Mouse (Mus musculus) urinary bladder, postnatal 25 days (tissue): ENCODE data around the gene Gjb3.

ENCODE experiments used
- DNase-seq: peaks from one replicate; pipeline ENCODE4 v3.0.0; 2022; ENCODE audit warnings: low spot score

Gene Gjb3

DNA sequence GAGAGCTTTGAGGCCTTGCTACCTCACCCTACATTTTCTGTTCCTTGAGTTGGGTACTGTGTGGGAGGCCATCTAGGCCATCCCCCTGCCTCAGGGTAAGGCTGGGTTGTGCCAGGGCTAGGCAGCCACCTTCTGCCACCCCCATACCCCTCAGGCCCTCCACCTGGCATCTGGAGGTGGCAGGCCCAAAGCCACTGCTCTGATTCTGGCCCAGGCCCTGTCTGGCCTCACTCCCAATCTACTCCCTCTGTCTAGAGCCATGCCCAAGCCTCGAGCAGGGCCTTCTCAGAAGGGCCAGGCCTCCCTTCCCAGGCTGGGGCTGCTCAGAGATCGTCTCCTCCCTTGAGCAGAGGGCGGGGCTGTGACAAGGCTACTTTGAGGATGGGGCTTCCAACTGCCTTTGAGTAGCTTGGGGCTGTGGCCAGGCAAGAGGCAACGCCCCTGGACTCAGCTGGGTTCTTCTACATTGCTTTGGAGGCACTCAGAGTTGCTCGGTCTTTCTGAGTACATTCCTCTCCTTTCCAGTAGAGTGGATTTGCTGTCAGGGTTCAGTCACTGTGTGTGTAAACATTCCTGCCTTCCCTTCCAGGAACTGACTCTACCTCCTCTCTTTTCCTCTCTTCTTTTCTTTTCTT, 4.3 kb upstream of the Gjb3 start:
- no peak for DNase-seq

GRCm38 (mm10) chr4:127331171-127331570, 527 bp upstream of the Gjb3 start:
- DNase-seq = no peak

GRCm38 (mm10) chr4:127329751-127330150, 893 bp downstream of the Gjb3 start:
- peak; percentile 42 for DNase-seq

GRCm38 (mm10) chr4:127329046-127329445, 1.6 kb downstream of the Gjb3 start:
- no peak for DNase-seq

GRCm38 (mm10) chr4:127328378-127328777, 2.3 kb downstream of the Gjb3 start:
- DNase-seq = no peak

DNA sequence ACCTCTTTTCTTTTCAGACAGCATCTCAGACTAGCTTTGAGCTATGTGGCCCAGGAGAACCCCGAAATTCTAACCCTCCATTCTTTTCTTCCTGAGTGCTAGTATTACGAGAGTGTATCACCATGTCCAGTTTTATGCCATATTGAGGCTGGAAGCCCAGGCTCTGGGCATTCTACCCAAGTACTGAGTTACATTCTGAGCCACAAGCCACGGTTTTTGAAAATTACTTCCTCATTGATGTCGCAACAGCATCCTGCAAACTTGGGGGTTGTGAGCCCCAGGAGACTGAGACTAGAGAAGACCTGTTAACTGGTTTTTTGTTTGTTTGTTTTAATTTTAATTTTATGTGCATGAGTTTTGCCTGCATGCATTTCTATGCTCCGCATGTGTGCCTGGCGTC, 2.9 kb downstream of the Gjb3 start:
- no peak for DNase-seq

- no peak for DNase-seq
These were observed 3.4 kb downstream of the Gjb3 start for GRCm38 (mm10) chr4:127327258-127327657.

DNA sequence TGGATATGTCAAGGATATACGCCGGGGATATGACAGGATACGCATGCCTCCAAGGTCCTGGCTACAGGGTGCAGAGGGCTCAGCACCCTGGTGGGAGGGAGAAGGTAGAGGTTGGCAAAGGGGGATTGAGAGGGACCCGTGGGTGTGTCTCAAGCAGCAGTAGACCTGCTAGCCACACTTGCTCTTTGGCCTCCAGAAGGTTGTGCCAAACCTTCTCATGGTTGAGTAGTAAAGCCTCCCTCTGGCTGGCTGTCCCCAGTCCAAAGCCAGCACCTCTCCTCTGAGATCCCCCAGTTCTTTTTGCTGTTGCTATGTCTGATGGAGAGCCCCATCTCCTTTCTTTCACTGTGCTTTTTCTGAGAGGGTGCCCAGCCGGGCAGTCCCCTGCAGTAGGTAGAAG, 5.4 kb downstream of the Gjb3 start:
- DNase-seq = no peak

- peak; percentile 77 for DNase-seq
These were observed 5.9 kb downstream of the Gjb3 start for GRCm38 (mm10) chr4:127324759-127325158.

GRCm38 (mm10) chr4:127324296-127324695, 6.3 kb downstream of the Gjb3 start:
- no peak for DNase-seq

DNA sequence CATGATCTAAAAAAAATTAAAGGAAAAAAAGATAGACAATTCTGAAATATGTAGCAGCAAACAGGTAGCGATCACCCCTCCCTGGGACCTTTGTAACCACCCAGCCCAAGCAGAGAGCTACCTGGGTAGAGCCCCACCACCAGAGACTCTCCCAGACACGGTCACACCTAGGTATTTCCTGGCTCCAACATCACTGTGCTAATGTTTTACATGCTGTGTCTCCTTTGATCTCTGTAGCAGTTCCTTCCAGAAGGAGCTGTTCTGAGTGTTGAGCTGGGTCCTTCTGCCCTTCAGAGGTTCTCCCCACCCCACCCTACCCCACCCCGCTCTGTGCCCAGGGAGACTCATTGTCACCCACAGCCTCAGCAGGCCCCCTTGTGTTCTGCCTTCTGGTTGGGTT, 7.0 kb downstream of the Gjb3 start:
- DNase-seq = no peak

DNA sequence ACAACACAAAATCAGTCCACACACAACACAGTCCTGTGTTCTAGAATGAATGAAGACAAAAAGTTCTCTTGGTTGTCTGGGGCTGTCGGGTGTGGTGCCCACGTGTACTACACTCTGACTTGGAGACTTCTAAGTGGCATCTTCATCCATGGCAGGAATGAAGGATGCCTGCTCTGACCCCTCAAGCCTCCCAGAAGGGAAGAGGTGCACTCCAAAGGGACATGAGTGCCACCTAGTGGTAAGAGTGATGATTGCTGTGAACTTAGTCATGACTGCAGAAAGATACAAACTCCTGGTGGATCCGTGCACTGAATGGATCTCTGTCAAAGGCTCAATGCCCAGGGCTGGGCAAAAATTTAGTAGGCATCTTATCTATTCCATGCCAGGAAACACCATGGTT, 11.0 kb downstream of the Gjb3 start:
- DNase-seq = peak; percentile 59

DNA sequence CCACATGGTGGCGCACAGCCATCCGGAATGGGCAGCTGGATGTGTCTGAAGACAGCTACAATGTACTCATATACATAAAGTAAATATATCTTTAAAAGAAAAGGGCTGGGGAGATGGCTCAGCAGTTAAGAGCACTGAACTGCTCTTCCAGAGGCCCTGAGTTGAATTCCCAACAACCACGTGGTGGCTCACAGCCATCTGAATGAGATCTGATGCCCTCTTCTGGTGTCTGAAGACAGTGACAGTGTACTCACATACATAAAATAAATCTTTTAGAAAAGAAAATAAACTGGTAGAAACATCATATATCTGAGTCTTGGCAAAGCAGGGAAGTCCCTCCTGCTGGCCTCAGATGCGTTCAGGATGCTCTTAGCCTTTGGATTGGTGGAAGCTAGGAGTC, 13.5 kb downstream of the Gjb3 start:
- DNase-seq = no peak

DNA sequence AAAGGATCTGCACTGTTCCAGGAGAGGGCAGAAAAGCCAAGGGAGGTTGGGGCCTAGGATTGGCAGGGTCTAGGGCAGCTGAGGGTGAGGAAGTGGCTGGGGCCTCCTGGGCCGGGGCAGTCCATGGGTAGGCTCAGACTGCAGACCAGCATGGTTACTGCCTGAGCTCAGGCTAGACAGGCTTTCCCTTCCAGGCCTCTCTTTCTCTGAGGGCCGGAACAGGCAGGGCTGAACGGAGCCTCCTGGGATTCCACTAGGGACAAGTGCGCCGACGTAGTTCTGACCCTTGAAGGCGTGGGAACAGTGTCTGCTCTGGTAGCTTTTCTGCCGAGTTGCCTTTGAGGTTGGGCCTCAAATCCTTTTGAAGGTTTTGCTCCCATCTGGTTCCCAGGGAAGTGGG, 14.9 kb downstream of the Gjb3 start:
- no peak for DNase-seq

- DNase-seq = no peak
These were observed 16.1 kb downstream of the Gjb3 start for GRCm38 (mm10) chr4:127314585-127314984.

GRCm38 (mm10) chr4:127313861-127314260, 16.8 kb downstream of the Gjb3 start, which contains the start of gene Gja4:
Gja4 (minus strand) TSS chr4:127314039.
- peak; percentile 66 for DNase-seq

- DNase-seq = no peak
These were observed 18.3 kb downstream of the Gjb3 start for GRCm38 (mm10) chr4:127312349-127312748.

GRCm38 (mm10) chr4:127311561-127311960, 19.1 kb downstream of the Gjb3 start:
- DNase-seq = no peak

DNA sequence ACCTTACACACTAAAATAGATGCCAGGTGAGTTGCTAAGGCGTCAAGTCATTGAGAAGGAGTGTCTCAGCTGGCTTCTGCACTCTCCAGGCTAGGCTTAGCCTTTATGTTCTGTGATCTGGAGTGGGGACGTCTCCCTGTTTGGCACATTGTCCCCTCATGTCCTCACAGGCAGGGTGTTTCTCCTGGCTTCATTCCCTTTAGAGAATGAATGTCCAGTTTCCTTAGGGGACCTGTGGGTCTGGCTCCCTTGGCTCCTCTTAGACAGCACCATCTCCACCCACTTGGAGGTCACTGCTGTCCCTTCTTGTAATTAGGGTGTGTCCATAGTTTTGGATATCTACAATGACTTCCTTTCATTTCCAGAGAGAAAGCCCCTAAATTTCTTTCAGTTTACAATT, 23.7 kb downstream of the Gjb3 start:
- no peak for DNase-seq

DNA sequence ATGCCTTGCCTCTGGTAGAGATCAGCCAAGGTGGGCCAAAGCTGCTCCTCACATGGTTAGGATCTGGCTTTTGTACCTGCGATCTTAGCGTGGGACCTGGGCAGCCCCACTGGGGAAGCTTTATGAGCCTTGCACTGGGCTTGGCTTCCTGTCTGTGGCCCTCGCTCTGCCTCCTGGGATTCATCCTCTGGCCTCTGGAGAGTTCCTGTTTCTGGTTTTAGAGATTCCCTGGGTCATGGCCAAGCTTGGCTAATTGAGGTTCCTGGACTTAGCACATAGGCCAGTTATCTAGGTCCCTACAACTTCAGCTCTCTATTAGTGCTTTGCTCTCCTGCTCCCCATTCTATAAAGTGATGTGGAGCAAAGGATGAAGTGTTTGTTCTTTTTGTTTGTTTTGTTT, 26.8 kb downstream of the Gjb3 start:
- no peak for DNase-seq

DNA sequence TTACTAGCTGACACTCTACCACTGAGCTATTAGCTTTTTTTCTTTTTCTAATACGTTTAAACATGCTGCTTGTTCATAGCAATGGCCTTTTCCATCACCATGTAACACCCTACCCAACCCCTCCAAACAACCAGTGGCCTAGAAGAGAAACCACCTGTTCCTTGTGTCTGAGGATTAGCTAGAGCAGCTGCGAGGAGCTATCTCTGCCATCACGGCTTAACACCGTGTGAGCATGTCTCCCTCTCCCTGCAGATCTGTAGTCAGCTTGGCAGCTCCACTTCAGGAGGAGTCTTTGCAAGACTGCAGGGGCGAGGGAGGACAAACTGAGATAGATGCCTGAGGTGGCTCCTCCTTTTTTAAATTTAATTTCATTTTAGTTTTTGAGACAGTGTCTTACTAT, 30.1 kb downstream of the Gjb3 start:
- DNase-seq = no peak

GRCm38 (mm10) chr4:127292631-127293030, 38.0 kb downstream of the Gjb3 start:
- DNase-seq = no peak

- DNase-seq = no peak
These were observed 41.5 kb downstream of the Gjb3 start for GRCm38 (mm10) chr4:127289039-127289548.

- no peak for DNase-seq
These were observed 43.7 kb downstream of the Gjb3 start for GRCm38 (mm10) chr4:127286907-127287306.
